In genomic region chr1:135668951-135669350, GRCm38 (mm10) we compare ENCODE assay signal across 1 mouse cellular context.
TF ChIP-seq lines count a peak whose summit lies in the region.

No protein-coding gene starts in this region.

TF ChIP-seq in myocyte, 11 proteins besides CTCF, POLR2A, EP300 and RAD21 (continued from another document):
- TF ChIP-seq USF1 (IDR thresholded peaks at IDR 0.05; ENCODE audit: low read depth), result no peak
- TF ChIP-seq TCF3 (IDR thresholded peaks at IDR 0.05; ENCODE audit: insufficient read length, low read depth), result no peak
